In the genomic region with DNA sequence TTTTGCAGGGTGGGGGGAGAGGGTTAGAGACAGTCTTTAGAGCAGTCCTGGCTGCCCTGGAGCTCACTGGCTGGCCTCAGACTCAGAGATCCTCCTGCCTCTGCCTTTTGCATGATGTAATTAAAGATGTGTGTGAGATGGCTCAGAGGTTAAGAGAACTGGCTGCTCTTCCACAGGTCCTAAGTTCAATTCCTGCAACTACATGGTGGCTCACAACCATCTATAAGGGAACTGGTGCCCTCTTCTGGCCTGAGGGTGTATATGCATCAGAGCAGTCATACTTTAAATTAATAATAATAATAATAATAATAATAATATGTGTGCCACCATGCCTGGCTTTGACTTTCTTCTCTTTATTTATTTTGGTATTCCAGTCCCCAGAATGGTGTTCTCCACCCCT, we compare ENCODE assay signal across 11 mouse cellular contexts. TPM values are rescaled to one million over a fixed set of nuclear protein-coding genes. Genes with fewer than 3 reads are reported as not detected.
DNase-seq lines count a peak whose midpoint lies in the region; TF ChIP-seq lines count a peak whose summit lies in the region.
"Had no signal": no experiment of that assay in that cellular context is flagged by ENCODE, and none has a peak within 500 bp of the region (broad histone marks: within the 10 kb centered on the region; RNA-seq: fewer than 3 reads in every experiment).

No protein-coding gene starts in this region.

- TF ChIP-seq CTCF in layer of hippocampus, adult 2 months (conservative IDR thresholded peaks at IDR 0.05): peak; percentile 81

- no peak overlapping the region for H3K4me3 ChIP-seq in layer of hippocampus, adult 2 months
- H3K4me3 ChIP-seq: hindbrain, embryonic 15.5 days had no signal

- DNase-seq in cerebellum, adult 18-20 months: peak; percentile 52 to 54
- DNase-seq in cerebellum, postnatal 4 days (ENCODE audit: low spot score in 2 of 2): no peak
- DNase-seq in layer of hippocampus, adult 2 months (ENCODE audit: low spot score in 2 of 2): peak in 1 of 2 experiments; percentile 57
- DNase-seq in layer of hippocampus, adult 11-12 months (ENCODE audit: low spot score): no peak
- DNase-seq in induced T-regulatory cell, adult 2 months (ENCODE audit: low read depth): peak; percentile 76
- peak; percentile 36 for DNase-seq in thymus, postnatal 0 days (ENCODE audit: low spot score)
- DNase-seq in right cerebral cortex, postnatal 10 days (ENCODE audit: low spot score in 2 of 2): no peak
- DNase-seq in layer of hippocampus, postnatal 36 days: no peak

- H3K27ac ChIP-seq in layer of hippocampus, adult 2 months: no peak overlapping the region
- H3K27ac ChIP-seq: hindbrain, embryonic 15.5 days had no signal

RNA-seq across cellular contexts. Expression of a gene that starts 3.8 kb away (rescaled TPM):
- 10 to 100 TPM; 42.9 to 52.9 TPM for total RNA-seq in layer of hippocampus, adult 2 months (2021)
- polyA plus RNA-seq in thymus, postnatal 0 days (2015; fragmentation: Nextera tagmentation; extraction: Ambion mirVana): 41.6 and 43.4 TPM in 2 replicates
- 10 to 100 TPM; 40.4 to 47.9 TPM for total RNA-seq in layer of hippocampus, postnatal 36 days (2021)

RNA-seq across cellular contexts. Expression of a gene that starts 8.8 kb away (rescaled TPM):
- total RNA-seq in layer of hippocampus, adult 2 months (2021): not detected
- polyA plus RNA-seq in thymus, postnatal 0 days (2015; fragmentation: Nextera tagmentation; extraction: Ambion mirVana): 0.29 and 0.53 TPM in 2 replicates
- total RNA-seq in layer of hippocampus, postnatal 36 days (2021): not detected
- polyA plus RNA-seq: C2C12; hindbrain, embryonic 15.5 days; liver, embryonic 16.5 days had no signal

RNA-seq across cellular contexts. Expression of a gene that starts 23.8 kb away (rescaled TPM):
- total RNA-seq in layer of hippocampus, adult 2 months (2021): 10 to 100 TPM; 36.9 to 37.1 TPM
- polyA plus RNA-seq in thymus, postnatal 0 days (2015; fragmentation: Nextera tagmentation; extraction: Ambion mirVana): 0.26 and 0.33 TPM in 2 replicates
- 10 to 100 TPM; 39.0 to 48.5 TPM for total RNA-seq in layer of hippocampus, postnatal 36 days (2021)

RNA-seq across cellular contexts. Expression of a gene that starts 28.7 kb away (rescaled TPM):
- 1 to 10 TPM; 6.1 to 7.6 TPM for total RNA-seq in layer of hippocampus, adult 2 months (2021)
- polyA plus RNA-seq in thymus, postnatal 0 days (2015; fragmentation: Nextera tagmentation; extraction: Ambion mirVana): 14.8 and 18.4 TPM in 2 replicates
- 1 to 10 TPM; 4.8 to 4.9 TPM for total RNA-seq in layer of hippocampus, postnatal 36 days (2021)

Comparison
In these comparisons a context has a peak if more than half of its experiments do, and no peak if none do; other contexts are left out.
1. DNase-seq: peak in cerebellum, adult 18-20 months (2 of 2), induced T-regulatory cell, adult 2 months (single experiment) and thymus, postnatal 0 days (single experiment); none in cerebellum, postnatal 4 days (0 of 2), layer of hippocampus, adult 11-12 months (single experiment), right cerebral cortex, postnatal 10 days (0 of 2) and layer of hippocampus, postnatal 36 days (0 of 2).